Mouse (Mus musculus): ENCODE measurements around the gene Olfr867.

Olfr867 gene

GRCm38 (mm10) chr9:20057462-20057861, at the start of gene Olfr867:
Gene Olfr867 (minus strand): TSS chr9:20057562.
- DNase-seq, result no peak

DNA sequence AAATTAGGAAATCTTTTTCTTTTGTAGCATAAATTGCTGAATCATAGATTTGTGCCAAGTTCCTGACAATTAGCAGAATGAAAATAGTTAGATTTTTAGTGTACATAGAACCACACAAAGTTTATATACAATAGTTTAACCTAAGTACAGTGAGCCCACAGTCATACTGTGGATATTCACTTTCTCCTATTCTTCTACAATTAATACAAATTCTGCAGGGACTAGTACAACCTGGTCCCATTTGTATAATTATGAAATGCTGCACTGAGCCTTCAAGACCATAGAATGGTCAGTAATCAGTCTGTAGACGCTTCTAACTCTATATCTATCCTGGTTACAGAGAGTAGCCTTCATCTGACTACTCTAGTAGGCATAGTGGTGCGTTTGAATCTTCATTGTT, 41.0 kb upstream of the Olfr867 start, which contains the start of gene Olfr868:
TSS of gene Olfr868 (plus strand) at position 301 of the 400 bp plus-strand sequence.
- DNase-seq, result no peak

- DNase-seq, result no peak
Measured at GRCm38 (mm10) chr9:20073523-20074177, 16.3 kb upstream of the Olfr867 start.

DNA sequence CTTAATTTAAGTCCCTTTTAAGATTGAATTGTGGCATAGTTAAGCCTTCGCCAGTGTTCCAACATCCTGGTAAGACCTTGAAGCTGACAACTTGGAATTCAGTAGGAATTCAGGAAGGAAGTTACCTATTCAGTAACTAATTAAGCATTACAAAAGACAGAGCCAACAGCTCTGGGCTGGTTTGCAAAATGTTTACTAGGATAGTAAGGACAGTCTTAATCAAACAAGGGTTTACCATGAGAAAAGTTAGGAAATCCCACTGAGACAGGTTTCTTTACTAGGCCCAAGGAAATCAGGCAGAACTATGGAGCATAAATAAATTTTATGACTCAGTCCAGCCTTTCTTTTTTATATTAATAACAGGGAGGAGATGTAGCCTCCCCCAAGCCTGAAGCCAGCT, 13.9 kb upstream of the Olfr867 start:
- DNase-seq, result no peak

DNA sequence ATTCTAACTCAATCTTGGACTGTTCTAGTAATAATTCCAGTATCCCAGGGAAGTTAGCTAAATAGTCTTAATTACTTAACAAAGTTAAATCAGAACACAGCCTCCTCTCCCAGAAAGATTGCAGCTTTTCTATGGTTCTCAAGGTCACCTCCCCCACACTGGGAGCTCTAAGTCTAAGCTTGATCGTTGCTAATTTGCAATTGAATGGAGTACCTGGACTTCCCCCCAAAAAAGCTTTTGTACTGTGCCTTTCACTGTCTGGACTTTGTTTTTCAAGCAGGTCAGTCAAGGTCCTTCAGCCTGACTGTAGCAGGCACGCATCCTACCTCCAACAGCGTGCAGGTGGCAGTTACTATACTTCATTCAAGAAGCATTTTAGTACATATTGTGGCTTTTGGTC, 12.9 kb upstream of the Olfr867 start:
- DNase-seq, result no peak

GRCm38 (mm10) chr9:20047964-20048363, 9.4 kb downstream of the Olfr867 start:
- DNase-seq, result no peak

DNA sequence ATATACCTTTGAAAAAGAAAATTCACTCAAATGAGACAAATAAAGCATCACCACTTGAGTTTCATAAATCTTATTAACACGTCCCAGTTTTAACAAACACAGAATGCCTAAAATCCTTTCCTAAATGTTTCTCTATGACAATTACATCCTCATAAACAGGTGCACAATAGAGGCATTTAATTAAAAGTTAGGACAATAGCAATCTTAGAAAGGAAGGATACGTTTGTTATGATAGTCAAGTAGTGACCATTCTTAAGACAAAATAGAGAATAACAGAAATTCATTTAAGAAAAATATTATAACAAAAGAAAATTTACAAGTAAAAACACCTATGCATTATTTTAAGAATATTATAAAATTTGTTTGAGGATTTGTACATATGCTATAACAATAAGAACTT, 29.4 kb downstream of the Olfr867 start, which contains the start of gene Olfr866:
TSS of gene Olfr866 (minus strand) at position 101 of the 400 bp plus-strand sequence.
- no peak for DNase-seq
